Mouse (Mus musculus) neural tube, postnatal 0 days (tissue): ENCODE measurements around the gene Gtf3c1. TPM values are rescaled to one million over a fixed set of nuclear protein-coding genes. Genes with fewer than 3 reads are reported as not detected.

Source experiments
- polyA plus RNA-seq: library from polyadenylated mRNA; unstranded; fragments of >200 nt; fragmentation: Nextera tagmentation; extraction: Ambion mirVana; gene quantifications from 2 replicates; pipeline ENCODE4 v1.2.1, GENCODE M21; 2015

The Gtf3c1 gene
- polyA plus RNA-seq = 16.4 and 18.3 TPM in 2 replicates

DNA sequence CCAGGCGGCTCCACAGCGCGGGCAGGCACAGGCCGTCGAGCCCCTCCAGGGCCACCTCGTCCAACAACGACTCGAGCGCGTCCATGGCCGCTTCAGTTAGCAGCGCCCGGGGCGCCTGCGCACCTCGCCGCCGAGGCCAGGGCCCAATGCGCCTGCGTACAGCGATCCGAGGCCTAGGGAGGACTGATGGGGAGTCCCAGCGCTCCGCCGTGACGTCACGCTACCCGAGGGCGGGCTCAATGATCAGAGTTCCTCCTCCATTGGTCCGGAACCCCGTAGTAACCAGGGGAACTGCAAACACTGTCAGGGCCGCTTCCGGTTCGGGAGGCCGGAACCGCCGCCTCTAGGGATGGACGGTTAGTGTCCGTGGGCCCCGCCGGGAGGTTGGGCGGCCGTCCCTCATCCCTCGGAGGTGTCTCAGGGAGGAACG lies at the start of gene Gtf3c1, which contains the start of gene D430042O09Rik:
TSS of gene Gtf3c1 (minus strand) at position 188 of the 430 bp plus-strand sequence.
TSS of gene D430042O09Rik (plus strand) at position 296 of the 430 bp plus-strand sequence.

DNA sequence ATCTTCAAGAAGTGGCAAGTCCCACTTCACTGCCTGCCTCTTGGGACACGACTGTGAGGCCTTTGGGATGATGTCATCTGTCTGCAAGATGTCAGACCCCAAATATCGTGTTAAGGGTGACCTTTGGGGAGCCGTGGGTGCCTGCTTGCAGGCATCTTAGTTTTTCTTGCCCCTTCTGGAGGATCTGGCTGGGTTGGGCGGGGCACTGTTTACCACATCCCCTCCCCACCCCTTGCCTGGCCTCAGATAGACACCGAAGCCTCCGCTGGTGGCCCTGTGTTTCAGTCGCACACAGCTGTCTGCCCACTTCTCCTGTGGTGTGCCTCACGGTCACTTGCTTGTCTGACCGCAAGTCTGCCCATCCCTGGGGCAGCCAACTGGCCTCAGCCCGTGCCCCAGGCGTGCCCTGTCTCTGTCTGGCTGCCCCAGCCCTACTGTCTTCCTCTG lies 104.4 kb downstream of the Gtf3c1 start, which contains the start of gene Il21r:
TSS of gene Il21r (plus strand) at position 245 of the 447 bp plus-strand sequence.

Other genes starting within 250 kb of the Gtf3c1 start
- 79.5 and 80.2 TPM in 2 replicates for gene Nsmce1, start 216.2 kb downstream of the Gtf3c1 start, polyA plus RNA-seq
- gene Il4ra, start 155.7 kb downstream of the Gtf3c1 start, polyA plus RNA-seq = 5.1 and 5.7 TPM in 2 replicates
- 0.30 and 0.41 TPM in 2 replicates for gene Il21r, start 104.4 kb downstream of the Gtf3c1 start, polyA plus RNA-seq
- 3.1 and 4.0 TPM in 2 replicates for gene D430042O09Rik, start 108 bp upstream of the Gtf3c1 start, polyA plus RNA-seq